Mouse (Mus musculus): ENCODE measurements around the gene Scube1.

DNA sequence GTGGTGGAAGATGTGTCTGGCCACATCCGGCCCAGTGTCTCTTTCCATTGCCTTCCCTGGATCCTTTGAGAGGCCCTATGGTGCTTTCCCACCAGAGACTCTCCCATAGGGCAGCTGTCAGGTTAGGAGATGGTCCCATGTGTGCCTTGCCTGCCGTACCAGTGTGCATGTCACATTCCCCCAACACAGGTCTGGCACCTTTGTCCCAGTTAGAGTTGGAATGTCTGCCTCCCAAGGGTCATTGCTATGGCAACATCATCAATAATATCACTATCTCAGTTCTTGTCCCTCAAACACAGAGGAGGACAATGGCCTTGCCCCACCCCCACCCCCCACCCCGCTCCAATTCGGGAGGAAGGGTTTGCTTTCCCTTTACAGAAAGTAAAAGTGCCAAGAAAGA is 61.8 kb downstream of the Scube1 start:
- TF ChIP-seq CTCF (IDR thresholded peaks at IDR 0.05) = no peak
- no peak for TF ChIP-seq EP300 (IDR thresholded peaks at IDR 0.05; ENCODE audit: insufficient read depth, low read depth, low read length)
